Mouse (Mus musculus) heart, postnatal 10 days (tissue): ENCODE data around the gene Itih5. TPM values are rescaled to one million over a fixed set of nuclear protein-coding genes. Genes with fewer than 3 reads are reported as not detected.

Source experiments
- DNase-seq, 2 experiments: peaks; one replicate each; pipeline ENCODE4 v3.0.0; 2021
- intact Hi-C: fragments of 180-260 bp; cut with DNase I; formaldehyde crosslinking; loops from one replicate; pipeline ENCODE4 v1.15.1; 2025
- total RNA-seq, 2 experiments: library from RNA; stranded (reverse); gene quantifications; 2 replicates each; pipeline ENCODE4 v1.2.3; 2021

Gene Itih5
- total RNA-seq, 2 experiments from 2014 or later, result 33.3 to 35.8 TPM

- DNase-seq, result no peak
- intact Hi-C loops, result no loop called here
Observed at GRCm38 (mm10) chr2:10301997-10302396, 148.6 kb downstream of the Itih5 start.

- no peak for DNase-seq
- intact Hi-C loops, result no loop called here
Observed at GRCm38 (mm10) chr2:10304911-10305310, 151.5 kb downstream of the Itih5 start.

Other genes starting within 250 kb of the Itih5 start
- gene Taf3, start 105.0 kb upstream of the Itih5 start, total RNA-seq, result 1 to 10 TPM; 8.3 to 8.4 TPM
- gene Atp5c1, start 73.1 kb upstream of the Itih5 start, total RNA-seq, result 1,000 to 10,000 TPM; 1,250 to 1,330 TPM
- gene Kin, start 73.0 kb upstream of the Itih5 start, total RNA-seq, result 10 to 100 TPM; 10.3 to 11.3 TPM
- under 1 TPM; 0.14 to 0.32 TPM for gene Itih2, start 22.2 kb upstream of the Itih5 start, total RNA-seq
- gene Sfmbt2, start 216.9 kb downstream of the Itih5 start, total RNA-seq, result 1 to 10 TPM in 1 of 2 experiments, under 1 TPM in 1; 0.91 to 1.4 TPM